Mouse (Mus musculus) thymus, postnatal 10 days (tissue): Measurements from ENCODE around the gene Ddx3x.
"Not testable (repeated sequence)": the region's sequence is repeated elsewhere in the genome, so short reads cannot be mapped to it uniquely, and the experiment has no call there.

ENCODE experiments used
- DNase-seq, 2 experiments: peaks; one replicate each; pipeline ENCODE4 v3.0.0; 2021; ENCODE audit warnings: low spot score in 2 of 2

Gene Ddx3x

DNA sequence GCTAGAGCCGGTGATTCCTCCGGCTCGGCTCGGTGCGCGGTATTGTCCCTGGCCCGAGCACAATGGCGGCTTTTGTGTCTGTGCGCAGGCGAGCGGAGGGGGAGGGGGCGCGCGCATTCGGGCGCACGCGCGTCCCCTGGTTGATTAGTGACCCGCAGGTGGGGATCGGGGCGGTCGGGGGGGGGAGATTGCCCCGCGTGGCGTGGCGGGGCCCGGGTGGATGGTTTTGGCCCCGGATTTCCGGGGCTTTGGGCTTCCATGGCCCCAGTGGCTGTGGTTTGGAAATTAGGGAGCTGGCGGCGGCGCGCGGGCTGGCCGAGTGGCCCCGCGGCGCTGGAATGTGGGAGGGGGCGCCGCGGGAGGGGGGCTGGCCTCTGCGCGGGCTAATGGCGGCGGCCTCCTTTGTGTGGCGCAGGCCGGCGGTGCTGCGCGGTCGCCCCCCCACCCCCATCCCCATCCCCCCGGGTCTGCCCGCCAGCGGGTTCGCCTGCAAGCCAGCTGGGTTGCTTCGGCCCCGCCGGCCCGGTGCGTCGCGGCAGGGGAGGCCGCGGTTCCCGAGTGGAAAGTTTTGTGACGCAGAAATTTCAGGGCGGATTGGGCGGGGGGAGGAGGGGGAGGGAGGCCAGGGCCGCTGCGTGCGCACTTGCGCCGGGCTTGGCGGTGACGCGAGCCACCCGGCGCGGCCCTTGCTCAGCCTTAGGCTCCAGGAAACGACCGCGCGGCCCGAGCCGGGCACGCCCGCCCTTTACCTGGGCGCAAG is 739 bp downstream of the Ddx3x start:
- peak; percentile 14 to 30 for DNase-seq

- no peak for DNase-seq
Observed at GRCm38 (mm10) chrX:13282089-13282850, 1.5 kb downstream of the Ddx3x start.

- no peak for DNase-seq
Observed at GRCm38 (mm10) chrX:13285772-13286171, 5.0 kb downstream of the Ddx3x start.

DNA sequence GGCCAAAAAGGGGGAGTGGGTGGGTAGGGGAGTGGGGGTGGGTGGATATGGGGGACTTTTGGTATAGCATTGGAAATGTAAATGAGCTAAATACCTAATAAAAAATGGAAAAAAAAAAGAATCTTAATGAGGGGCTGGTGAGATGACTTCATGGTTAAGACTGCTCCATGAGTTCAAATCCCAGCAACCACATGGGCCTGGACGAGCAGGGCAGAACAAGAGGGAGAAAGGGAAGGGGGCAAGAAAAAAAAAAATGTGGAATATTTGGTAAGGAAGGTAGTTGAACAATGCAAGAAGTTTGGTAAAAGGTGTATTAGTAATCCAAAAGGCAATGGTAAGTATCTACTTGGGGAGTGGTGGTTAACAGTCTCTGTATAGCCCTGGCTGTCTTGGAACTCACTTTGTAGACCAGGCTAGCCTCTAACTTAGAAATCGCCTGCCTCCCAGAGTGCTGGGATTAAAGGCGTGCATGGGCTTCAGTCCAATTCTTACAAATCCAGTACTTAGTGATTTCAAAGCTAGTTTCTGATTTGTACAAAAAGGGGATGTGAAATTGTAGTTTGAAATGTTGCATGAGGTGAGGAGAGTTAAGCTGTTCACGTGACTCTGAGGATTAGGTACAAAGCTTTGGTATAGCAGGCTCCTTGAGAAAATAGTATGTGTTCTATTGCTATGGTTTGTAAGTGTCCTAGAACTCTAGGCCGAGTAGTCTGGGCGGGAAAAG is 13.9 kb downstream of the Ddx3x start:
- DNase-seq = no peak

DNA sequence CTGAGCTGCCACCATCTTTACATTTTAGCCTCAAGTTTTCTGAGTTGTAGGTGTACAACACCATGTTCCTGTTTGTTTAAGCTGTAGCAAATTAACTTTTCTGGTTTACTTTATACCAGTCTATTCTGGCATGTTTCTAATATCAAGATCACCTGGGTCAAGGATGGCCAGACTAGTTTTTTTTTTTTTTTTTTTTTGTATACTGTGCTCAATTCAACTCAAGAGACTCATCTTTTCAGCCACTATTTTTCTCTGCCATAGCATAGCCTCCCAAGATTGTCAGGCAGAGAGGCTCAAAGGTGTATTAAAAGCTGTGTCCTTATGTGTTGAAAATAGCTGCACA is 14.4 kb downstream of the Ddx3x start:
- no peak for DNase-seq

GRCm38 (mm10) chrX:13296241-13296640 is 15.5 kb downstream of the Ddx3x start:
- DNase-seq = not testable (repeated sequence)

DNA sequence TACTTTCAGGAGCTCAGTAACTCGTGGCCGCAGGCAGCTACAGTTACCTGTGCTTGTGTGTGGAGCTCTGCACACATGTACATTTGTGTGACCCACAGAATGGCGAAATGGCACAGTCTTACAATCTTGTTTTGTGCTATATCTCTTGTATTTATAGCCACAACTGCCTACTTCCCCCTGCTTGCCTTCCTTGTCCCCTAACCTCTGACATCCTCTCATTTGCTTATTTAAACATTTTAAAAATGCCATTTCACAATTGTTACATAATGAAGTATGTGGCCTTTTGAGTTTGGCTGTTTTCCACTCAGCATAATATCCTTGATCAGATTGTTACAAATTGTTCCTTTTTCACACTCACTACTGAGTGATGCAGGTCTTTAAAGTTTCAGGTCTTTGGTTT is 25.4 kb downstream of the Ddx3x start:
- DNase-seq = no peak

DNA sequence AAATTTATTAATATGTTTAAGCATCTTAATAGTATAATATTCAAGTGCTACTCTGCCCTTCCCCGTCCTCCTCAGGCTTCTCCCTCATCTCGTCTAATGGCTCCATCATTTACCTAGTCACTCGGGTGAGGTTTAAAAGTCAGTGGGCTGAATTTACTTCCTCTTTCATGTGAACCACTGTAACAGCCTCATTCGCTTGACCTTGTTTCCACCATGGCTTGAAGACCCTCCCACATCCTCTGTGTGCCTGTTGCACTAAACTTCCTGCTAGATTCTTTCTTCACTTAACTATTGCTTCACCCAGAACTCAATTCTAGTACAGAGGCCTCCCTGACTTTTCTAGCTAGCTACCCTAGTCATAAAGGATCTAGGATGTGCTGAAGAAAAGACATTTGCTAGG is 30.6 kb downstream of the Ddx3x start:
- peak; percentile 29 to 33 for DNase-seq

GRCm38 (mm10) chrX:13329611-13330010 is 48.8 kb downstream of the Ddx3x start:
- no peak for DNase-seq
